Mouse (Mus musculus) T-helper 1 cell (primary cell): Measurements from ENCODE around the gene Kcnc3.

Source experiments
- in situ Hi-C: fragments of 300-600 bp; cut with MboI, MseI; formaldehyde crosslinking; loops from one replicate; pipeline ENCODE4 v1.15.1; 2025; ENCODE audit warnings: high pct_unique_total_duplicates

Gene Kcnc3

DNA sequence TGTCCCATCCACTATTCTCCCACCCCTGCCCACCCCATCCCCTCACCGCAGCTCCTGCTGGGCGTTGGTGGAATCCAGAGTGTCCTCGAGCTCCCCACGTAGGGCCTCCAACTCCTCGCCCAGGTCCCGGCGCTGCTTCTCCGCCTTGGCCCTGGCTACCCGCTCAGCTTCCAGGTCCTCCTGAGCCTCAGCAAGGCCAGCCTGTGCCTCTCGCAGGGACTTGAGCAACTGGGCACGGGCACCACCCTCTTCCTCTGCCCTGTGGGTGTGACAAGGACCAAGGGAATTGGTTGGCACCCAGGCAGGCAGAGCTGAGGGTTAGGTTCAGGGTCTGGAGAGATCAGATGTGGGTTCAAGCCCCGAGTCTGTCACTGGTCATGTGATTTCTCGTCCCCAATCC is 36.5 kb downstream of the Kcnc3 start:
- in situ Hi-C loops = no loop called here

DNA sequence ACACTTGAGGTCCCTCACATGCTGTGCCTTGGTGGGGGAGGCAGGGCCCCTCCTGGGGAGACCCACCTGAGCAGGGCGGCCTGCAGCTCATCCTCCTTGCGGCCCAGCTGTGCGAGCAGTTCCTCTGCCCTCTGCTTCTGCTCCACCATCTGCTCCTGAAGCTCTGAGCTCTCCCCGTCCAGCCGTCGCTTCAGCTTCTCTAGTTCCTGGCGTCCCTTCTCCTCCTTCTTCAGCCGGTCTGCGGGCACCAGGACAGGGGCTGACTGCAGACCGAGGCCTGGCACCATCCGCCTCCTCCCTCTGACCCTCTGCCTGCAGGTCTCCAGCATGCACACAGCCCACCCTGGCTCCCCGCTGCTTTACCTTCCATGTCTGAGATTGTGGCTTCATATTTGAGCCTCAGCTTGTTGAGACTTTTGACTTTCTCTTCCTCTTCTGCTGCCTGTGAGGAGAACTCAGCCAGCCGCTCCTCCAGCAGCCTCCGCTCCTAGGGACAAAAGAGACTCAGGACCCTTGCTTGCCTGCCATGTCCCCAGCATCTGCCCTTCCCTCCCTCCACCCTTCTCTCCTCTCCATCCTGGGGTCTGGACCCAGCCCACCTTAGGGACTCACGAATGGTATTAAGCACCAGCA is 38.1 kb downstream of the Kcnc3 start:
- in situ Hi-C loops = no loop called here

DNA sequence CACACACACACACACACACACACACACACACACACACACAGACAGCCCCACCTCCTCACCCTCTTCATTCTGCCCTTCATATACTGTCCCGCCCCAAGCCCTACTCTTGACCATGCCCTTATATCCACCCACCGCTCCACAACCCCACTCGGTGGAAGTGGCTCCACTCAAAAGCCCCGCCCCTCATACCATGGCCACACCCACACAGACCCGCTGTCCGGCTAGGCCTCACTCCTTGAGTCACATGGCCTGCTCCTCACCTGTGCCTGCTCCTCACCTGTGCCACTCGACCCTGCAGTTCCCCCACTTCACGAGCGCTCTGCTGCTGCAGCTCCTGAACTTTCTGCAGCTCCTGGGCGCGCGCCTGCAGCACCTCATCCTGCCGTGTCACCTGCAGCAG is 40.0 kb downstream of the Kcnc3 start:
- in situ Hi-C loops = no loop called here

DNA sequence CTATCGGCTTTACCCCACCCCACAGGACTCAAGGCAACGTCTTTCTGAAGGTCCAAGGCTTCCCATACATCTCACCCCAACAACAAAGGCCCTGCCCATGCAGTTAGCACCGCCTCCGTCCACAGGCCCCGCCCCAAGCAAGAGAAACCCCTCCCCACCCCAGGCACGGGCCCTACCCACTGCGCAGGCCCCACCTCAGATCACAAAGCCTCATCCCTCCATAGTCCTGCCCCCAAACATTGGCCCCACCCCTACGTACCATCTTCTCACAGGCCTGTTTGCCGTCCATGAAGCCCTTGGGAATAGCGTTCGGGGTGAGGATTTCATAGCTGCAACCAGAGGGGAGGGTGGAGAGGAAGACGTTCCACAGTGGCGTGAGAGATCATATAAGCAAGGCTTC is 42.2 kb downstream of the Kcnc3 start:
- in situ Hi-C loops = no loop called here

DNA sequence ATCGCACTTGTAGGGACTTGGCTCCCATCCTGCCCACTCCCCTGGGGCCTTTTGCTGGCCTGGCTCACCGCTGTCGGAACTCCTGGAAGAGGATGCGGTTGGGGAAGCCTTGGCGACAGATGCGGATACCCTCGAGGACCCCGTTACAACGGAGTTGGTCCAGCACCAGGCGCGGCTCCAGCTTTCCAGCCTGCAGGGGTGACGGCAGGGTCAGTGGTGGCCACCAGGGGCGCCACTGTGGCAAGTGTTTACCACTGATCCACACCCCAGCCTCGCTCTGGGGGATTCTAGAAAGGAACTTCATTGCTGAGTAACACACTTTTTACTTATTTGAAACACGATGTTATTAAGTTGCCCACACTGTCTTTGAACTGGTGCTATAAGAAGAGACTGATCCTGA is 42.9 kb downstream of the Kcnc3 start:
- in situ Hi-C loops = no loop called here

DNA sequence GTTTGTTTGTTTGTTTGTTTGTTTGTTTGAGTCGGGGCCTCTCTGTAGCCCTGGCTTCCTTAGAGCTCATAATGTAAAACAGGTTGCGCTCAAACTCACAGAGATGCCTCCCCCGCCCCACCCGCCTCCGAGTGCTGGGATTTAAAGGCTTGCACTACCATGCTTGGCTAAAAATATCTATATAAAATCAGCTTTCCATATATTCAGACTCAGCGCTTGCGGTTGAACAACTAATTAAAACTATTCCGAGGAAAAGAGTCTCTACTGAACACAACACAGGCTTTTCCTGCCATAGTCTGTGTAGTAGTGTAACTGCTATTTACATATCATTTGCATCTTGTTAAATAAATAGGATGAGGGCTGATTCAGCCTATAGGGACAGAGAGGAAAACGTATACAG is 46.2 kb downstream of the Kcnc3 start:
- in situ Hi-C loops = no loop called here

DNA sequence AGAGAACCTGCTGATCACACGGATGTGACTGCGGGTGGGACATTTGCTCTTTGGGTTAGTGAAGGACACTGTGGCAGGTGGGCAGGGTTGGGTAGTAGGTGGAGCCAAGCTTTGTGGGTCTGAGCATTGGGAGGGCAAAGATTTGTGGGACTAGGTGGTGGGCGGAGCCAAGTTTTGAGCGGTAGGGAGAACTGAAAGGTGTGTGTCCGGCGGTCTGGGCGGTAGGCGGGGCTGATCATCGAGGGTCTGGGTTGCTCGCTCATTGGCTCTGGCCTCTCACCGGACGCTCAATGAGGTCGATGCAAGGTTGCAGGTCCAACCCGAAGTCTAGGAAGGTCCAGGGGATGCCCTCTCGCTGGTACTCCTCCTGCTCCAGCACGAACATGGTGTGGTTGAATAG is 48.2 kb downstream of the Kcnc3 start:
- in situ Hi-C loops = no loop called here

DNA sequence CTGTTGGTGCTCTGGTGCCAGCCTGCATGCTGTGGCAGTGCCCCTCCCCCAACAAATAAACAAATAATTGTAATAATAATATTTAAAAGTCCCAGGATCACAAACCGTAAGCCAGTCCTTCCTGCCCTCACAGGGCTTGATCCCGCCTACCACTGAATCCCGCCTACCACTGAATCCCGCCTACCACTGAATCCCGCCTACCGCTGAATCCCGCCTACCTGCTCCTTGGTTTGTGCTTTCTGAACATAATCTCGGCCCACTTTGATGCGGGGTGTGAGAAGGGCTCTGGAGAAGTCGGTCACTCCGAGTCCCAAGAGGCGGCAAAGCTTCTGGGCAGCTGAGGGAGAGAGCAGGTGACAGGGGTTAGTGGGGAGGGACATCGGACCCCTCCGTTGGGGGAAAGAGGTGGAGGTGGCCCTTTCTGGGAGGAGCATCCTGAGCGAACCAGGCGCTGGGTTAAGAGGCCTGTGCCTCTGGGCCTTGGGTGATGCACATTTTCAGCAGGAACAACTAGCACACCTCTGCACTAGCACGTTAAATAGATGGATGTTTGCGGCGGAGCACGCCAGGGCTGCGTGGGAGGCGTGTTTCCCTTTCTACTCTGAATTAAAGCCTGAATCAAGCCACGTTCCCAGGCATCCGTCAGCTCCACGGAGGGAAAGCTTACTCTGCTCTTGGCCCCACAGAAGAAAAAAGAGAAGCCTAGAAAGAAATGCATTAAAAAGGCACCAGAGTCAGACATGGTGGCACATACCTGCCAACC is 50.6 kb downstream of the Kcnc3 start:
- in situ Hi-C loops = no loop called here

DNA sequence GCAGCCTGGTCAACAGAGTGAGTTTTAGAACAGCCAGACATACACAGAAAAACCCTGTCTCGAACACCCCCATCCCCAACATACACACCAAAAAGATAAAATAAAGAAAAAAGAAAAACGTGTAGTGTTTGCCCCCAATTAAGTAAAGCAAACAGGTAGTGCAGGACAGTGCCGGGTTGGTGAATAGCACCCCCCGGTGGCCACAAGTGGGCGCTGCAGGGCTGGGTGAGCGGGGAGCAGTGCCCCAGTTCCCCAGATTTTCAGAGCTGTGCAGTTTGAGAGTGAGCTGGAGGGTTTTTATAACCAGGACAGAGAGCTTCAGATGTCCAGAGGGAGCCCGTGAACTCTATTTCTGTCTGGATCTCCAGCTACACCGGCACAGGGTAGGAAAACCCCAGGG is 51.4 kb downstream of the Kcnc3 start:
- in situ Hi-C loops = no loop called here

DNA sequence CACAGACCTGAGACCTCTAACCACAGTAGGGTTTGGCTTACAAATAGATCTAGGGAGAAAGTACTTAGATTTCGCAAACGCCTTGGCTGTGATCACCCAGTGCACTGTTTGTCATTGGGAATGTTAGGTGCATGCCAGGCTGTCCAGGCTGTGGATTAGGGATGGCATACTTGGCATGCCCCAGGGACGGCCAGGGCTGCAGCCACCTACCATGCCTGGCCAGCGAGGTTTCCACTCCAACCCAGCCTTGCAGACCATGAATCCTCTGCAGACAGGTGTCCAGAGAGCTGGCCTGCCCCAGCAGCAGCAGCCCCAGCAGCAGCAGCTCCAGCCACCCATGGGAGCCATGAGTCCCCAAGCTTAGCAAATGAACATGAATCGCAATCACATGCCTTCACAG is 54.8 kb downstream of the Kcnc3 start:
- in situ Hi-C loops = no loop called here

DNA sequence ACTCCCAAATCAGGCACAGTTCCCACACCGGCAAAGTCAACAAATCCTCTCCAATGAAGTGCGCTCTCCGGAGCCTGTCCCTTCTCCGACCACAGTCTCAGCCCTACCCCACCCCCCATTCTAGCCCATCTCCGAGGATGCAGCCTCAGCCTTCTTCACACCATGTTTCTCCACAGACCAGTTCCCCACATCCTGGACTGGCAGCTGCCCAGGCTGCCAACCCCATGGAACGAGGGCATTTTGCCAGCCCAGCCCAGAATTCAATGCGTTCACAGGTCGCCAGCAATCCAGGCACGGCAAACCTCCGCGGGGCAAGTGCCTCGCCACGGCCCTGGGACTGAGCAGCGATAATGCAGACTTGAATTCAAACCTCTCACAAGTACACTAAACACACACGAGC is 55.5 kb downstream of the Kcnc3 start:
- in situ Hi-C loops = no loop called here

DNA sequence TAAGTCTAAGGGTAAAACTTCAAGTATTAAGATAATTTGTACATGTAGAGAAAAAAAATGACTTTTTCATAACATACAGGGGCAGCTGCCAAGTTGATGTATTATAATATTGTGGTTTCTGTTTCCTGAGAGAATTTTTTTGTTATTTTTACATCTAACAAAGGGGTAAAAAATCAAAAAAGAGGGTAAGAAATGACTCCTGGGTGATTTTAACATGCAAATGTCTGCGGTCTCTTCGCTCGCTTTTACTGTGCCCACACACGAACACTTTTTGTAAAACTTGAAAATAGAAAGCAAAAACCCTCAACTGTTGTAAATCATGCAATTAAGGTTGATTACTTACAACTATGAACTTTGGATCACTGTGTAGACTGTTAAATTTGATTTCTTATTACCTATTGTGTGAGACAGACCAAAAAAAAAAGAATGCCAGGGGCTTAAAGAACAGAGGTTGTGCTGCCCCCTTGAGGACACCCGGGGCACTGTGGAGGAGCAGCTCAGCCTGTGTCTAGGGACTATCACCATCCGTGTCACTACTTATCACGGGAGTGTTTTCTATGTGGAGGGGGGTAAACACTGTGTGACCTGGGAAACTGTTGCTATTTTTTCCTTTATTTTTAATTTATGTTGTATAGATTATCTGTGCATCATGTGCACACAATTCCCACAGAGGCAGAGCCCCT is 56.7 kb downstream of the Kcnc3 start:
- in situ Hi-C loops = no loop called here

DNA sequence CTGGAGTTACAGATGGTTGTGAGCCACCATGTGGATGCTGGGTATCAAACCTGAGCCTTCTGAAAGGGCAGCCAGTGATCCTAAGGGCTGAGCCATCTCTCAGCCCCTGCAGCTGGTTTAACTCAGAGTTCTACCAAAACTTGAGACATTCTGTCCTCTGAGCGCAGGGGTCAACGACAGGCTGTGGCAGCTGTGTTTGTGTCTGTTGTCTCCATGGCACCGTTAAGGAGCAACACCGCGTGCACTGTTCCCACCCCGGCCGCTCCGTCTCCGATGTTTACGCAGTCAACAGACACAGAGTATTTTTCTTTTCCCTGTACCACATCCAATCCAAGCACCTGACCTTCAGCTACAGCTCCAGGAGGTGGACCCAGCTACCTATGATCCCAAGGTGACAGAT is 57.3 kb downstream of the Kcnc3 start:
- in situ Hi-C loops = no loop called here

DNA sequence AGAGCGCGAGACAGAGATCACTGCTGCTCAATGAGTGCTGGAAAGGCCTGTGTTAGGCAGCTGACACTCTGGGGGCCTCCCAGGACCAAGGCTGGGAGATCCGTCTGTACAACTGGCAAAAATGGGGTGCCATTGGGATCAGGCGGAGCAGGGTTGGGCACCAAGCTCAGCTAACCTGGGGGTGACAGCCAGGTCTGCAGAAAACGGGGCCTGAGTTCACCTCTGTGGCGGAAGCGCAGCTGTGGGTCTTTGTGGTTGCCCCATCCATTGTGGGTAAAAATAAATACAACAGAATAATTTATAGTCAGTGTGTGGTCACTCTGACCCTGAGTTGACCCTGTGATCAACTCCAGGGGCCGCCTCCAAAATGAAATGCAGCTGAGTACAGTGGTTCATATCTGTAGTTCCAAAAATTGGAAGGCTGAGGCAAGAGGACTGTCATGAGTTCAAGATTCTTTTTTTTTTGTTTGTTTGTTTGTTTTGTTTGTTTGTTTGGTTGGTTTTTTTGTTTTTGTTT is 58.7 kb downstream of the Kcnc3 start:
- in situ Hi-C loops = no loop called here

DNA sequence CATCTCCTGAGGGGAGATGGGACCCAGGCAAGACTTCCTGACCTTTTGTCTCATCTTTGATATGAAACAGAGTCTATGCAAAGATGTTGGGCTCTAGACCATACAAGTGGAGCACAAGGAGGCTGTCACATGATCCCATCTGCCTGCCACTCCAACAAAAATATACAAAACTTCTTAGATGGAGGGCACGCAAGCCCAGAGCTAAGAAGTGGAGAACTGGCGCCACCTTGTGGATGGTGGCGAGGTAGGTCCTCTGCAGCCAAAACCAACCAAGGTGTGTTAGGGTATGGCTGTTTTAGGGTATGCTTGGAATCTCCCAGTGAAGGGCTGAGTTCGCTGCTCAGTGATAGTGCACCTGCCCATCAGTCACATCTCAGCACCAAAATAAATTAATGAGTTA is 59.5 kb downstream of the Kcnc3 start:
- in situ Hi-C loops = no loop called here

DNA sequence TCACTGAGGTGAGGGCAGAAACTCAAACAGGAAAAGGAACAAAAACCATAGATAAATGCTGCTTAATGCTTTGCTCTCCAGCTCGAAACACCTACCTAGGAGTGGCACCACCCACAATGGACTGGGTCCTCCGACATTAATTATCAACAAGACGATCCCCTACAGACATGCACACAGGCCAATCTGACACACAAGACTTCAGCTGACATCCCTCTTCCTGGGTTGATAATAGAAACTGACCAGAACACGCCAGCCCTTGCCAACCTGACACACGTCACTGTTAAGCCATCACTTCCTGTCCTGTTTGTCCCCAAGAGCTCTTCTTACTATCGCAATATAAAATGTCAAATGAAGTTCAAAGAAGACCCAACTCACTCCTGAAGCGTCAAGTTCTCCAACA is 61.0 kb downstream of the Kcnc3 start:
- in situ Hi-C loops = no loop called here

DNA sequence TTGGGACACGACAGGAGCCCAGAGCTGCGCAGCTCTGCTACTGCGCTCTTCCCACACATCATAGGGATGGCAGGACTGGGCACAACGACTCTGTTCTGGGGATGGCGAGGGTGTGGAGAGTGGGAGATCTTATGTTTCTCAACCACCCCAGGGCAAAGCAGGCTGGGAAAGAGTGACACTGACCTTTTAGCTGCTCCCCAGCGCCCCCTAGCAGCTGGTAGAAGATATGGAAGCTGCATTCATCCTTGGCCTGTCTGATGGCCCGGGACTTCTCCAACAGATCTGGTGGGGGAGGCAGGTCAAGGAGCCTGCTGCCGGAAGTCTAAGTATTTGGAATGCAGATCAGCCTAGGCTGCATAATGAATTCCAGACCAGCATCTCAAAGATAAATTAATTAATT is 63.3 kb downstream of the Kcnc3 start:
- in situ Hi-C loops = no loop called here
